ENCODE assay signal across 14 mouse cellular contexts in the genomic region with DNA sequence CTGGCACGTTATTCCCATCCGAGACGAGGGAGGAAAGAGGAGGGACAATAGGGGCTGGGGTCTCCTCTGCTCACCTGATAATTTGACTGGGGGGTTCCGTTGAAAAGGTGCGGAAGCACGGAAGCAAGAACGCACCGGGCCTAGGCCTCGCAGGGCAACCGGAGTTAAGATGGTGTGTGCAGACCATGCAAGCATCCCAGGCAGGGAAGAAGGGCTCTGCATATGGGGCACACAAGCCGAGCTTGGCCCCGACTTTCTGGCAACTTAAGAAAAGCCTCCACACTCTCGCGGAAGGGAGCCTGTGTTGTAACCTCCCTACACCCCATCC. TPM values are rescaled to one million over a fixed set of nuclear protein-coding genes. Genes with fewer than 3 reads are reported as not detected.
A peak's percentile ranks its signal among the peaks of the same experiment; 100 is the strongest.
DNase-seq lines count a peak whose midpoint lies in the region; ATAC-seq lines count a peak whose summit lies in the region.
"Had no signal": no experiment of that assay in that cellular context is flagged by ENCODE, and none has a peak within 500 bp of the region (broad histone marks: within the 10 kb centered on the region; RNA-seq: fewer than 3 reads in every experiment).

No protein-coding gene starts in this region.

- no peaks in the 10 kb centered on the region for H3K4me1 ChIP-seq in heart, embryonic 11.5 days (ENCODE audit: control insufficient read depth, insufficient read depth, low read length)
- peaks cover 16% of the 10 kb centered on the region for H3K4me1 ChIP-seq in forebrain, embryonic 16.5 days (replicated peaks; ENCODE audit: control insufficient read depth, insufficient read depth, low read length)
- peaks cover 24% of the 10 kb centered on the region for H3K4me1 ChIP-seq in limb, embryonic 15.5 days
- no peaks in the 10 kb centered on the region for H3K4me1 ChIP-seq in neural tube, embryonic 14.5 days (ENCODE audit: control insufficient read depth, insufficient read depth, low read length)

- no peak for DNase-seq in heart, adult 9 months (ENCODE audit: low spot score in 2 of 2)
- no peak for DNase-seq in ovary, postnatal 14 days (ENCODE audit: low spot score)
- no peak for DNase-seq in thymus, postnatal 4 days
- DNase-seq in right cerebral cortex, postnatal 4 days: no peak
- DNase-seq: gastrocnemius, adult 2 months; kidney, adult 11 months; layer of hippocampus, adult 9-11 months; lung, postnatal 14 days had no signal

- H3K9me3 ChIP-seq in heart, embryonic 11.5 days (replicated peaks; ENCODE audit: control insufficient read depth, low read length): no peaks in the 10 kb centered on the region
- H3K9me3 ChIP-seq in forebrain, embryonic 16.5 days (ENCODE audit: control insufficient read depth, low read length): no peaks in the 10 kb centered on the region
- no peaks in the 10 kb centered on the region for H3K9me3 ChIP-seq in limb, embryonic 15.5 days
- H3K9me3 ChIP-seq in neural tube, embryonic 14.5 days (ENCODE audit: control insufficient read depth, low read length): no peaks in the 10 kb centered on the region
- H3K9me3 ChIP-seq: stomach, embryonic 15.5 days had no signal

- ATAC-seq in heart, embryonic 11.5 days (replicated peaks; ENCODE audit: insufficient number of reproducible peaks, low FRiP score, low TSS enrichment): no peak
- ATAC-seq in forebrain, embryonic 16.5 days: no peak
- ATAC-seq in limb, embryonic 15.5 days (ENCODE audit: insufficient number of reproducible peaks, low FRiP score, low TSS enrichment, low read depth): no peak
- peak; percentile 5; the same call in 1 of the 2 replicates for ATAC-seq in neural tube, embryonic 14.5 days (ENCODE audit: low read depth)

- no peak overlapping the region for H3K27ac ChIP-seq in heart, embryonic 11.5 days (ENCODE audit: low read depth, low read length)
- no peak overlapping the region for H3K27ac ChIP-seq in forebrain, embryonic 16.5 days (ENCODE audit: low read length)
- H3K27ac ChIP-seq in limb, embryonic 15.5 days: no peak overlapping the region
- no peak overlapping the region for H3K27ac ChIP-seq in neural tube, embryonic 14.5 days (ENCODE audit: low read depth, low read length)
- H3K27ac ChIP-seq: gastrocnemius, adult 2 months; stomach, embryonic 15.5 days had no signal

- H3K4me2 ChIP-seq in heart, embryonic 11.5 days: no peak overlapping the region
- peak overlapping the region; percentile 18 for H3K4me2 ChIP-seq in forebrain, embryonic 16.5 days (ENCODE audit: low read length)
- 0 out of 2 replicates have a peak overlapping the region, but pooled peaks have one; percentile 7 for H3K4me2 ChIP-seq in limb, embryonic 15.5 days
- peak overlapping the region; percentile 8; the same call in 1 of the 2 replicates for H3K4me2 ChIP-seq in neural tube, embryonic 14.5 days (ENCODE audit: low read depth, low read length)
- H3K4me2 ChIP-seq: stomach, embryonic 15.5 days had no signal

- WGBS in heart, embryonic 11.5 days (ENCODE audit: insufficient replicate concordance): 1% methylated on average over 14 of the region's 14 CpGs
- 6% methylated on average over 14 of the region's 14 CpGs for WGBS in forebrain, embryonic 16.5 days
- WGBS in limb, embryonic 15.5 days: 11% methylated on average over 14 of the region's 14 CpGs
- 2% methylated on average over 14 of the region's 14 CpGs for WGBS in neural tube, embryonic 14.5 days

- no peak overlapping the region for H3K9ac ChIP-seq in heart, embryonic 11.5 days (ENCODE audit: low read depth, low read length)
- H3K9ac ChIP-seq in forebrain, embryonic 16.5 days (replicated peaks; ENCODE audit: low read depth, low read length): no peak overlapping the region
- no peak overlapping the region for H3K9ac ChIP-seq in limb, embryonic 15.5 days
- no peak overlapping the region for H3K9ac ChIP-seq in neural tube, embryonic 14.5 days (replicated peaks; ENCODE audit: low read depth, low read length)
- H3K9ac ChIP-seq: stomach, embryonic 15.5 days had no signal

- peaks cover 78% of the 10 kb centered on the region for H3K27me3 ChIP-seq in heart, embryonic 11.5 days (ENCODE audit: control insufficient read depth, insufficient read depth, low read length)
- peaks cover 56% of the 10 kb centered on the region for H3K27me3 ChIP-seq in forebrain, embryonic 16.5 days (replicated peaks; ENCODE audit: control insufficient read depth, insufficient read depth, low read length)
- peaks cover 75% of the 10 kb centered on the region for H3K27me3 ChIP-seq in limb, embryonic 15.5 days
- H3K27me3 ChIP-seq in neural tube, embryonic 14.5 days (ENCODE audit: control insufficient read depth, insufficient read depth, low read length): peaks cover 51% of the 10 kb centered on the region

- no peaks in the 10 kb centered on the region for H3K36me3 ChIP-seq in heart, embryonic 11.5 days (ENCODE audit: control insufficient read depth, insufficient read depth, low read length)
- no peaks in the 10 kb centered on the region for H3K36me3 ChIP-seq in forebrain, embryonic 16.5 days (ENCODE audit: control insufficient read depth, insufficient read depth)
- no peaks in the 10 kb centered on the region for H3K36me3 ChIP-seq in limb, embryonic 15.5 days
- H3K36me3 ChIP-seq in neural tube, embryonic 14.5 days (ENCODE audit: control insufficient read depth, insufficient read depth, low read length): no peaks in the 10 kb centered on the region
- H3K36me3 ChIP-seq: stomach, embryonic 15.5 days had no signal

- 0 out of 2 replicates have a peak overlapping the region, but pooled peaks have one; percentile 16 for H3K4me3 ChIP-seq in heart, embryonic 11.5 days (ENCODE audit: low read depth, low read length)
- no peak overlapping the region for H3K4me3 ChIP-seq in forebrain, embryonic 16.5 days (replicated peaks; ENCODE audit: low read length)
- peak overlapping the region; percentile 4; the same call in 1 of the 2 replicates for H3K4me3 ChIP-seq in limb, embryonic 15.5 days
- H3K4me3 ChIP-seq in neural tube, embryonic 14.5 days (ENCODE audit: low read depth, low read length): no peak overlapping the region
- H3K4me3 ChIP-seq: gastrocnemius, adult 2 months; myocyte; stomach, embryonic 15.5 days had no signal

RNA-seq across cellular contexts. Expression of a gene that starts 6.0 kb away (rescaled TPM):
- 0.37 and 0.90 TPM in 2 replicates for polyA plus RNA-seq in heart, embryonic 11.5 days (2014; fragmentation: Nextera tagmentation; extraction: Ambion mirVana)
- polyA plus RNA-seq in forebrain, embryonic 16.5 days (2015; fragmentation: Nextera tagmentation; extraction: Ambion mirVana): 74.5 and 109 TPM in 2 replicates
- 4.3 and 5.6 TPM in 2 replicates for polyA plus RNA-seq in limb, embryonic 15.5 days (2015; fragmentation: Nextera tagmentation; extraction: Ambion mirVana)
- 1.7 and 2.7 TPM in 2 replicates for polyA plus RNA-seq in neural tube, embryonic 14.5 days (2014; fragmentation: Nextera tagmentation; extraction: Ambion mirVana)

Comparison
In these comparisons a context has a peak if more than half of its experiments do, and no peak if none do; other contexts are left out.
1. H3K4me3 ChIP-seq: peak in heart, embryonic 11.5 days (single experiment) and limb, embryonic 15.5 days (single experiment); none in forebrain, embryonic 16.5 days (single experiment) and neural tube, embryonic 14.5 days (single experiment).
2. RNA of a gene that starts 6.0 kb away (polyA plus RNA-seq): 74.5 to 109 TPM in forebrain, embryonic 16.5 days; 4.3 to 5.6 TPM in limb, embryonic 15.5 days, 1.7 to 2.7 TPM in neural tube, embryonic 14.5 days and 0.37 to 0.90 TPM in heart, embryonic 11.5 days; every median in the first group is over 10 times any median in the second.